Mouse (Mus musculus): ENCODE results near the gene Pxmp4. TPM values are rescaled to one million over a fixed set of nuclear protein-coding genes. Genes with fewer than 3 reads are reported as not detected.
A peak's percentile ranks its signal among the peaks of the same experiment; 100 is the strongest.

Gene Pxmp4
- total RNA-seq, 1 experiment from 2014 or later: 44.4 TPM

- no peak for DNase-seq
These were observed 30.5 kb downstream of the Pxmp4 start for GRCm38 (mm10) chr2:154572996-154573395.

- no peak for DNase-seq
These were observed 31.5 kb downstream of the Pxmp4 start for GRCm38 (mm10) chr2:154571976-154572375.

DNA sequence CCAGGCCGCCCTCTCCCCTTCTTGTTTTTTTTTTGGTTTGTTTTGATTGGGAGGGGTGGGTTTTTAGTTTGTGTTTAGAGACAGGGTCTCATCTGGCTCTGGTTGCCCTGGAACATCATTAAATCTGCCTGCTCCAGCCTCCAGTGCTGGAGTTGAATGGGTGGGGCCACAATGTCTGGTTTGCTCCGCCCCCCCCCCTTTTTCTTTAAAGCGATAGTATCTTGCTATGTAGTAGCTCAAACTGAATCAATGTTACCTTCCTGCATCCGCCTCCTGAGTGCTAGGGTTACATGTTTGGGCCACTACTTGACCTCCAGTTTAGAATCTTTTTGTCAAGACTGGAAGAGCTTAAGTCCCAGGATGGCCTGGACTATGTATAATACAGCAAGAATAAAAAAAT, 32.2 kb downstream of the Pxmp4 start:
- DNase-seq: no peak

GRCm38 (mm10) chr2:154570666-154571065, 32.8 kb downstream of the Pxmp4 start:
- no peak for DNase-seq

DNA sequence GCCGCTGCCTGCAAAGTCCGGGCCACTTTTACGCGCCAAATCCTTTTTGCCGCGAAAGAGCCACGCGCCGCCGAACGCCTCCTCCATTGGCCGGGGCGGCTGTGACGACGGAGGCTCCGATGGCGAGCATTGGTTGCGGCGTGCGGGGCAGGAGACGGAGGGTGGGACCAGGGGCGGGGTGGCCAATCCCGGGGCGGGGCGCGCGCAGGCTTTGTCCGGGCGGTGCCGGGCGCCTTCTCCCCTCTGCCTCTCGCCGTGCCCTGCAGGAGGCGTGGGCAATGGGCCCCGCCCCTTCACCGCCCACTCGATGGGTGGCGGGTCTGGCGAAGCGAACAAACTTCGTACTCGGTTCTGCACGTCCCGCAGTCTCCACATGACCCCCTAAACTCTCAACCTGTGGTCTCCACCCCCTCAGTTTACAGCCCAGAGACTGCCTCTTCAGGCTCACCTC, 33.6 kb downstream of the Pxmp4 start, which contains the start of gene E2f1:
TSS of gene E2f1 (minus strand) at position 57 of the 451 bp plus-strand sequence.
- peak; percentile 99 for DNase-seq

DNA sequence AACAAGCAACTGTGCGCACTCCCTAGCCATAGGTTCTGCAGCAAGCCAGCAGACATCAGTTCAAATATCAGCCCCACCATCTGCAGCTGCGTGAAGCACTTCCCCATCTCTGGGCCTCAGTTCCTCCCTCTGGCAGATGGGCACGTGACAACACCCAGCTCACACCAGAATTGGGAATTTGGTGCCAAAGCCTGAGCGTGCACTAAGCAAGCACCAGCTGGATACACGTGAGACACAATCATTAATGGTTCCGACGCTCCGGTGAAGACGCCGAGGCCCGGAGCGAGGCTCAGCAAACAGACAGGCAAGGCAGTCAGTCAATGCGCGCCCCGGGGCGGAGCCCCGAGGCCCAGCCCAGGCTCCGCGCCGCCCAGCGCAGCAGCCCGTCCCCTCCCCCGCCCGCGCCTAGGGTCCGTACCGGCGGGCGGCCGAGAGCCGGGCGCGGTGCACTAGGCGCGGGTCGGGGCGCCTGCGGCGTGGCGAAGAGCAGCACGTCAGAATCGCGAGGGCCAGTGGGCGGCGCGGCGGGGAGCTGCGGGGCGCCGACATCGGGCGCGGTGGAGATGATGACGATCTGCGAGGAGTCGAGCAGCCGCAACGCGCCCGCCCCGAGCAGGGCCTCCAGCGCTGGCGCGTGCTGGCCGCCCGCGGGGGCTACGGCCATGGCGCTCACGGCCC, 34.3 kb downstream of the Pxmp4 start:
- peak; percentile 86 for DNase-seq

GRCm38 (mm10) chr2:154568329-154569070, 35.0 kb downstream of the Pxmp4 start:
- DNase-seq: peak; percentile 45

DNA sequence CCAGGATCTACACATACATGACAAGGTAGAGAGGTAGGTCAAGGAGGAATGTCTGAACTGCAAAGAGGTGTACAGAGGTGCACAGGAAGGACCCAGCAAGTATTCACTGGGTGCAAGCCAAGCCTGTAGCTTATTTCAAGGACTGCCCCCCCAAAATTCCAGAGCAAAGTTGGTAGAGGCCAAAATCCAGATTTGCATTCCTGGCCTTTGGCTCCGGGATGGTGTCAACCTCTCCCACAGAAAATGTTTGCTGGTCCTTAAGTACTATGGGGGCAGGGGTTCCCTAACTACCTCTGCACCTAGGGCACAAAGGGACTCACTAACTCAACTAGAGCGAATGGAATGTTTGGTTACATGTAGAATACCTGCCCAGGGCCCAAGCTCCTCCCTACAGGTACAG, 35.7 kb downstream of the Pxmp4 start:
- no peak for DNase-seq

GRCm38 (mm10) chr2:154566641-154567040, 36.9 kb downstream of the Pxmp4 start:
- DNase-seq: no peak

DNA sequence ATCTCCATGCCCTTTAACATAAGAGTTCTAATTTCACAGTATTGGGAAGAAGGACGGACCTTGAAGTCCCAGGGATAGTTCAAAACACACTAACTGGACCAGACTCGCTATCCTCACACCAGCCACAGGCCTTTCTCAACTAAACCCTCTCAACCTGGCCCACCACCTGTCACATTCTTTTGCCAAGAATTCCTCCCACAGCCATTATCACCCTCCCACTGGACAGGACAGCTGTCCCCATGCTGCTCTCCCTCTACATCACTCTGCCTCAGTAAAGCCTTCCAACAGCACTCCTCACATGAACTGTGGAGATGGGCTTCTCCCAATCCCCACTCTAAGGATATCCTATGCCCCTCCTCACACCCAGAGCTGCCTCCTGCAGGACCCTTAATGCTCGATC, 37.9 kb downstream of the Pxmp4 start:
- DNase-seq: no peak

- DNase-seq: no peak
These were observed 39.8 kb downstream of the Pxmp4 start for GRCm38 (mm10) chr2:154563612-154564170.

GRCm38 (mm10) chr2:154558264-154559039, 45.1 kb downstream of the Pxmp4 start, which contains the start of gene Necab3:
Gene Necab3, minus strand, starts transcription at chr2:154558890.
- peak; percentile 80 for DNase-seq

DNA sequence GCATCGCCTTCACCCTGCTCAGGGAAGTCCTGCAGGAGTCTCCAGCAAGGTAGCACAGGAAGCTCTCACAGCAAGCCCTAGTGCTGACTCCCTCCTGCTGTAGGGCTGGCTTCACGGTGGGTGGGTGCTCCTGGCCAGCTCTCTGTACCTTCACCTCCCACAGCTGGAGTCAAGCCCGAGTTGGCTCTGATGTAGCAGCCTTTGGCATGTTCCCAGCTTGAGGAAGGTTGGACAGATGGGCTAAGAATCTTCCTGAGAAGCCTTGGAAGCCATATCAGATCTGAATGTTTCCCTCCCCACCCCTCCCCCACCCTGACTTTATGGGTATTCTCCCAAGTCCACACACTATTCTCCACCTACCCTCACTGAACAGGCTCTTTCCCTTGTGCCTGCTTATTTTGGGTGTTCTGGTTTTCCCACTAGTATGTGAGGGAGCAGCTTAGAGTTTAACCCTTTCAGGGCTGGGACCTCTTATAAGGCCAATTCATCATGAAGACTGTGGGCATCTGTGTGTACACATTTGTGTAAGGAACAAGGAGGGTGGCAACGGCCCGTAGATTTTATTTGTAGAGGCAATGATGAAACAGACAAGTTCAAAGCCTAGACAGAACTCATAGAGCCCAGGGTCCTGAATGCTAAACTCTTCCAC, 46.2 kb downstream of the Pxmp4 start:
- peak; percentile 47 for DNase-seq

GRCm38 (mm10) chr2:154555235-154555634, 48.3 kb downstream of the Pxmp4 start:
- no peak for DNase-seq

DNA sequence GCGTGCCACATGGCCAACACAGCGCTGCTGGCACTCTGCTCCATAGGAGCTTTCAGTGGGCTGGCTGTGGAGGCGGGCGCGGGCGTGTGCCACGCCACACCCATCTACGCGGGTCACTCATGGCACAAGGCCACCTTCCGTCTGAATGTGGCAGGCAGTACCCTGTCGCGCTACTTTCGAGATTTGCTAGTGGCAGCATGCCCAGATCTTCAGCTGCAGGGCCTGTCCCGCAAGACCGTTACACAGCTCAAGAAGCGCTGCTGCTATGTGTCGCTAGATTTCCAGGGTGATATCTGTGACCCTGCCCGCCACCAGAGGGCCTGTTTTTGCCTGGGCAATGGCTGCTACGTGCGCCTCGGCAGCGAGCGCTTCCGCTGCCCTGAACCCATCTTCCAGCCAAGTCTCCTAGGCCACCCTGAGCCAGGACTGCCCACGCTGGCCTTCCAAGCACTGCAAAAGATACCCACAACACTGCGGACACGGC, 51.0 kb downstream of the Pxmp4 start:
- peak; percentile 90 for DNase-seq

DNA sequence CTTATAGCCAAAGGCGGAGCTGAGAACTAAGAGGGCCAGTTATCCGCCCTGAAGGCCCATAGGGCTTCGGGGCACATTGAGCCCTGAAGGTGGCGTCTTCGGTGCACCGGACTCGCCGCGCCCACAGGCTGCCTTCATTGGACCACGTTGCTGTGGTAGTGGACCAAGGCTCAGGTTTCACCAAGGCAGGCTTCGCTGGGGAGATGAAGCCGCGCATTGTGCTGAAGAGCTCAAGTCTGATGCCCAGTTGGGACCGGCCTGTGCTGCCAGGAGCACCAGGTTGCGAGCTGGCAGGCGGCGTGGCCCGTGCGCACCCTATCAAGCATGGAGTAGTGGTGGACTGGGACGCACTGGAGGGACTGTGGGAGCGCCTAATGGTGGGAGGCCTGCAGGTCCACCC, 51.6 kb downstream of the Pxmp4 start:
- no peak for DNase-seq

- DNase-seq: no peak
These were observed 52.0 kb downstream of the Pxmp4 start, which contains the start of gene Actl10 for GRCm38 (mm10) chr2:154551476-154551875. Gene Actl10, plus strand, starts transcription at chr2:154551776.

DNA sequence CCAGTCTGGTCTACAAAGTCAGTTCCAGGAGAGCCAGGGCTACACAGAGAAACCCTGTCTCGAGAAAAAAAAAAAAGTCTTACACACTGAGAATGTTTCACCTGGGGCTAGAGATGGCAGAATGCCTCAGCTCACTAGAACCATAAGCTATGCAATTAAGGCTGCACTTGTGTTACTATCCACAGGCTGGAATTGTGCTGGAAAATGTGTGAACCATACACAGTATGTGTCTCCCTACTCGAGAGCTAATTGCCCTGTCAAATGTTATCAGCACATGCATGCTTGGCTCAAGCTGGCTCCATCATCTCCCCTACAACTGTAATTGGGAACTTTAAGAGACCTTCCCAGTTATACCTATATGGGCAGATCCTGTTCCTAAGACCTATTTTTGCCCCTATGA, 52.6 kb downstream of the Pxmp4 start:
- DNase-seq: no peak

DNA sequence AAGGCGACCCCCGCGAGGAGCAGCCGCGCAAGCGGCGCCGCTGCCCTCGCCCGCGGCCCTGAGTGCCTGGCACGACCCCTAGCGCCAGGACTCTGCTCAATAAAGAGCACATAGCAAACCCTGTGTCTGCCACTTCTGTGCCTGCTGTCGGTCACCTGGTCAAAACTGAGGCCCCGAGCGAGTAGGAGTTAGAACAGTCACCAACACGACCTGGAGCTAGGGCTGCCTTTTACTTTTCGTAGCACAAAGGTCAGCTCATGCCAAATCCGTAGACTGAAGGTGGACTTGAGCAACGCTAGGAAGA, 53.7 kb downstream of the Pxmp4 start:
- no peak for DNase-seq

DNA sequence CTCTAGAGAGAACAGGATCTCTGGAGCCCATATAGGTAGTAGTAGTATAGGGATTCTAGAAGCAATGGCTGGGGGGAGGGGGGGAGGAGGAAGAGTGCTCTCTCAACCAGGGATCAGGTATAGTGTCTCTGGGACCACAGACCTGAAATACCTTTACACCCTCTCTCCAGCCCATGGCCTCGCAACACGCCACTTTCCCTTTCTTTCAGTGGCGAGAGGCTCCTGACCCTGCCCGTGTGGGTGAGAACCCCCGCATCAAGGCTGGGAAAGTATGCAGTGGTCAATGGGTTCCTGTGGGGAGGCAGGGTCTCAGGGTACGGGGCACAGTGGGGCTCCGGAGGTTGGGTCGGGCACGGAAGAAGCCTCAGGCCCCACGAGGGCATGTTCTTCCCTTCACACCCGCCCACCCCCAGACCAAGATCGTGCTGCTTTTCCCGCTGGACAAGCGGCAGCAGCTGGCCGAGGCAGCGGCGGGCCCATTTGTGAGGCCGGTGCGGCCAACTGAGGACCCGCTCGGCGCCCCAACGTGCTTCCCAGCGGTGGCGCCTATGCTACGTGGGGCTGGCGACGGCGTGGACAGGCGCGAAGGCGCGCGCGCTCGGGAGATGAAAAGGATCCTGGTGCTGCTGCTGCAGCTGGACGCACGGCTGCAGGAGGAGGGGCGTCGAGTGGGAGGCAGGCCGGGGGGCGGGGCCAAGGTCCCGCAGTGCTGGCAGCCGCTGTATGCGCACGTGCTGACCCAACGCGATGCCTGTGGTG, 54.2 kb downstream of the Pxmp4 start:
- peak; percentile 88 for DNase-seq

DNA sequence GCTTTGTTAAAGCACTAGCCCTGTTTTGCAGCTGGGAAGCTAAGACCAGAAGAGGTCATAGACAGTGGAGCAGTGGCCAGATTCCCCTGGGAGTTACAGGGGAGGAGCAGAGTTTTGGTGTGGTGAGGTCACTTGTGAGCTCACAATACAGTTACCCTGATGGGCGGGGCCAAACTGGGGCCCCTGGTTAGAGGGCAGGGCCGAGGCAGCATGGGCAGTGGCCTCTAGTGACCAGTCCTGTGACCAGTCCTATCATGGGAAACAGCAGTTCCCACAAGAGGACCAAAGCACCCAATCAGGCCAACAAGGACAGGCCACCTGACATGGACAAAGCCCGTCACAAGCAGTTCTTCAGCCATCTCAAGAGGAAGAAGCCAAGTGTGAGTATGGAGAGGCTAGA, 54.8 kb downstream of the Pxmp4 start:
- DNase-seq: peak; percentile 65
